Mouse (Mus musculus) limb, embryonic 13.5 days (tissue): Measurements from ENCODE around the gene Cltc. TPM values are rescaled to one million over a fixed set of nuclear protein-coding genes. Genes with fewer than 3 reads are reported as not detected.
A peak's percentile ranks its signal among the peaks of the same experiment; 100 is the strongest.

Source experiments
- ATAC-seq: fragments of 200-750 bp; cut with Nextera tagmentation; 2 replicates; pipeline ENCODE4 v1.8.0; 2017; ENCODE audit warnings: low read depth, moderate number of reproducible peaks, moderate TSS enrichment; ENCODE audit not compliant: low FRiP score
- H3K27ac ChIP-seq: fragments of 300-500 bp; sonication (generic); 2 replicates; pipeline ENCODE4 v1.5.1; 2015; ENCODE audit warnings: inconsistent platforms, mild to moderate bottlenecking, moderate library complexity
- H3K27me3 ChIP-seq: fragments of 300-500 bp; sonication (generic); 2 replicates; pipeline ENCODE4 v1.6.1; 2015; ENCODE audit warnings: mild to moderate bottlenecking, inconsistent platforms
- H3K36me3 ChIP-seq: fragments of 300-500 bp; sonication (generic); 2 replicates; pipeline ENCODE4 v1.6.1; 2015; ENCODE audit warnings: inconsistent platforms, mild to moderate bottlenecking, moderate library complexity
- H3K4me1 ChIP-seq: fragments of 300-500 bp; sonication (generic); 2 replicates; pipeline ENCODE4 v1.6.1; 2015; ENCODE audit warnings: inconsistent platforms
- H3K4me2 ChIP-seq: fragments of 300-500 bp; sonication (generic); replicated peaks from 2 replicates; pipeline ENCODE4 v1.6.1; 2015; ENCODE audit warnings: inconsistent platforms, mild to moderate bottlenecking, moderate library complexity
- H3K4me3 ChIP-seq: fragments of 300-500 bp; sonication (generic); 2 replicates; pipeline ENCODE4 v1.5.1; 2015; ENCODE audit warnings: moderate library complexity, mild to moderate bottlenecking, inconsistent platforms
- H3K9ac ChIP-seq: fragments of 300-500 bp; sonication (generic); 2 replicates; pipeline ENCODE4 v1.6.1; 2015; ENCODE audit warnings: mild to moderate bottlenecking, inconsistent platforms
- H3K9me3 ChIP-seq: fragments of 300-500 bp; sonication (generic); 2 replicates; pipeline ENCODE4 v1.6.1; 2016; ENCODE audit warnings: inconsistent platforms
- WGBS: fragments of 180-500 bp; shearing (Covaris S2); methylation state at CpG from one replicate; pipeline ENCODE4 v1.1.7; 2015; 5-methylcytosine and 5-hydroxymethylcytosine counted together
- polyA plus RNA-seq: library from polyadenylated mRNA; unstranded; fragments of >200 nt; fragmentation: Nextera tagmentation; extraction: Ambion mirVana; gene quantifications from 2 replicates; pipeline ENCODE4 v1.2.1, GENCODE M21; 2015

Cltc gene
- polyA plus RNA-seq, 1 experiment from 2014 or later, result 132 TPM

GRCm38 (mm10) chr11:86653446-86653845 lies 103.9 kb downstream of the Cltc start:
- no peak overlapping the region for H3K4me2 ChIP-seq

GRCm38 (mm10) chr11:86652578-86652979 lies 104.8 kb downstream of the Cltc start:
- ATAC-seq, result no peak
- Histone ChIP-seq H3K27ac (no peak overlapping the region), H3K27me3 (no peaks in the 10 kb centered on the region), H3K4me1 (no peaks in the 10 kb centered on the region), H3K4me2 (no peak overlapping the region), H3K9me3 (no peaks in the 10 kb centered on the region), H3K36me3 (peaks cover 3% of the 10 kb centered on the region; the same call in 1 of the 2 replicates), H3K4me3 (no peak overlapping the region), H3K9ac (no peak overlapping the region)
- WGBS, result 88% methylated on average over 4 of the region's 4 CpGs

More at GRCm38 (mm10) chr11:86653446-86653845, 103.9 kb downstream of the Cltc start:
- Histone ChIP-seq H3K27me3 (no peaks in the 10 kb centered on the region), H3K4me3 (no peak overlapping the region), H3K27ac (no peak overlapping the region), H3K4me1 (no peaks in the 10 kb centered on the region), H3K9ac (no peak overlapping the region), H3K36me3 (peaks cover 3% of the 10 kb centered on the region), H3K9me3 (no peaks in the 10 kb centered on the region)
- ATAC-seq, result no peak
- 39% methylated on average over 3 of the region's 3 CpGs for WGBS

GRCm38 (mm10) chr11:86650676-86651075 lies 106.7 kb downstream of the Cltc start:
- Histone ChIP-seq H3K4me1 (peaks cover 9% of the 10 kb centered on the region; the same call in 1 of the 2 replicates), H3K9ac (no peak overlapping the region), H3K4me3 (no peak overlapping the region), H3K27ac (no peak overlapping the region), H3K4me2 (no peak overlapping the region), H3K27me3 (no peaks in the 10 kb centered on the region), H3K36me3 (peaks cover 3% of the 10 kb centered on the region; the same call in 1 of the 2 replicates), H3K9me3 (no peaks in the 10 kb centered on the region)
- 77% methylated on average over 6 of the region's 6 CpGs for WGBS
- no peak for ATAC-seq

- H3K9me3 ChIP-seq, result no peaks in the 10 kb centered on the region
- no peak overlapping the region for H3K4me2 ChIP-seq
- no peaks in the 10 kb centered on the region for H3K27me3 ChIP-seq
- H3K27ac ChIP-seq, result no peak overlapping the region
- WGBS, result 74% methylated on average over 1 of the region's 1 CpGs
- H3K4me3 ChIP-seq, result no peak overlapping the region
- no peak for ATAC-seq
- H3K9ac ChIP-seq, result no peak overlapping the region
- peaks cover 9% of the 10 kb centered on the region; the same call in 1 of the 2 replicates for H3K4me1 ChIP-seq
- peaks cover 3% of the 10 kb centered on the region; the same call in 1 of the 2 replicates for H3K36me3 ChIP-seq
Observed at GRCm38 (mm10) chr11:86649542-86649941, 107.8 kb downstream of the Cltc start.

GRCm38 (mm10) chr11:86647706-86648447 lies 109.5 kb downstream of the Cltc start:
- 68% methylated on average over 15 of the region's 15 CpGs for WGBS
- H3K4me2 ChIP-seq, result no peak overlapping the region
- H3K9ac ChIP-seq, result no peak overlapping the region
- H3K4me3 ChIP-seq, result no peak overlapping the region
- H3K4me1 ChIP-seq, result peaks cover 9% of the 10 kb centered on the region; the same call in 1 of the 2 replicates
- H3K27me3 ChIP-seq, result no peaks in the 10 kb centered on the region
- H3K36me3 ChIP-seq, result peaks cover 9% of the 10 kb centered on the region
- H3K27ac ChIP-seq, result peak overlapping the region; percentile 6; the same call in 1 of the 2 replicates
- no peaks in the 10 kb centered on the region for H3K9me3 ChIP-seq
- ATAC-seq, result no peak

- no peaks in the 10 kb centered on the region for H3K9me3 ChIP-seq
- no peak overlapping the region; the same call in 1 of the 2 replicates for H3K27ac ChIP-seq
- peaks cover 9% of the 10 kb centered on the region; the same call in 1 of the 2 replicates for H3K4me1 ChIP-seq
- no peaks in the 10 kb centered on the region for H3K27me3 ChIP-seq
- no peak overlapping the region for H3K4me3 ChIP-seq
- WGBS, result 84% methylated on average over 3 of the region's 3 CpGs
- peaks cover 15% of the 10 kb centered on the region for H3K36me3 ChIP-seq
- no peak overlapping the region for H3K9ac ChIP-seq
- no peak overlapping the region for H3K4me2 ChIP-seq
- no peak for ATAC-seq
Observed at GRCm38 (mm10) chr11:86646885-86647459, 110.4 kb downstream of the Cltc start.

- no peak for ATAC-seq
- H3K4me3 ChIP-seq, result no peak overlapping the region
Observed at GRCm38 (mm10) chr11:86646136-86646834, 111.1 kb downstream of the Cltc start.

GRCm38 (mm10) chr11:86644553-86644952 lies 112.8 kb downstream of the Cltc start:
- Histone ChIP-seq H3K27ac (no peak overlapping the region), H3K9me3 (no peaks in the 10 kb centered on the region), H3K4me3 (no peak overlapping the region), H3K4me2 (no peak overlapping the region), H3K4me1 (peaks cover 9% of the 10 kb centered on the region; the same call in 1 of the 2 replicates), H3K36me3 (peaks cover 24% of the 10 kb centered on the region), H3K9ac (no peak overlapping the region), H3K27me3 (no peaks in the 10 kb centered on the region)
- 92% methylated on average over 4 of the region's 4 CpGs for WGBS
- ATAC-seq, result no peak

More at GRCm38 (mm10) chr11:86646136-86646834, 111.1 kb downstream of the Cltc start:
- peaks cover 9% of the 10 kb centered on the region; the same call in 1 of the 2 replicates for H3K4me1 ChIP-seq
- H3K36me3 ChIP-seq, result peaks cover 19% of the 10 kb centered on the region
- 54% methylated on average over 7 of the region's 7 CpGs for WGBS
- H3K9ac ChIP-seq, result no peak overlapping the region
- no peaks in the 10 kb centered on the region for H3K9me3 ChIP-seq
- no peaks in the 10 kb centered on the region for H3K27me3 ChIP-seq
- no peak overlapping the region for H3K4me2 ChIP-seq
- peak overlapping the region; percentile 23 for H3K27ac ChIP-seq

Other genes starting within 250 kb of the Cltc start
- gene Rps6kb1, start 212.8 kb downstream of the Cltc start, polyA plus RNA-seq, result 84.3 and 84.8 TPM in 2 replicates
- gene Tubd1, start 212.6 kb downstream of the Cltc start, polyA plus RNA-seq, result 10.9 and 11.7 TPM in 2 replicates
- gene Vmp1, start 73.7 kb downstream of the Cltc start, polyA plus RNA-seq, result 85.4 and 96.3 TPM in 2 replicates
- 36.2 and 37.4 TPM in 2 replicates for gene Ptrh2, start 73.6 kb downstream of the Cltc start, polyA plus RNA-seq
- gene Dhx40, start 50.2 kb upstream of the Cltc start, polyA plus RNA-seq, result 30.0 and 30.2 TPM in 2 replicates
- gene Ypel2, start 236.1 kb upstream of the Cltc start, polyA plus RNA-seq, result 11.6 and 12.5 TPM in 2 replicates